In the genomic region with DNA sequence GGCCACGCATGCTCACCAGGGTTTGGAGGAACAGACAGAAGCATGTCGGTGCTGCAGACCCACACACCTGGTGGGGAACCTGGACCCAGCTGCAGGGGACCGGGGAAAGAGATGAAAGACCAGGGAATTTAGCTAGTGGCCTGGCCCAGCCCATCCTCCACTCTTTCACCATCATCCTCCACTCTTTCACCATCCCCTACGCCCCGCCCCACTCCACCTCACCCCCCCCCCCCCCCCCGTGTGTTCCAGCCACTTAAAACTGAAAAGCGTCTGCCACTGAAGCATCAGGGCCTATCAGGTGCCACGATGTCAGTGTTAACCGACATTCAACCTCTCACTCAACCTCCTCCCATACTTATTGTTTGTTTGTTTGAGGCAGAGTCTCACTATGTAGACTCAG, we compare ENCODE assay signal across 29 mouse cellular contexts. TPM values are rescaled to one million over a fixed set of nuclear protein-coding genes. Genes with fewer than 3 reads are reported as not detected.
DNase-seq lines count a peak whose midpoint lies in the region; ATAC-seq and TF ChIP-seq lines count a peak whose summit lies in the region.
"Had no signal": no experiment of that assay in that cellular context is flagged by ENCODE, and none has a peak within 500 bp of the region (broad histone marks: within the 10 kb centered on the region; RNA-seq: fewer than 3 reads in every experiment).

No protein-coding gene starts in this region.

- no peak overlapping the region for H3K27ac ChIP-seq in neural tube, embryonic 11.5 days (ENCODE audit: low read depth, low read length)
- no peak overlapping the region for H3K27ac ChIP-seq in neural tube, embryonic 15.5 days (replicated peaks)
- H3K27ac ChIP-seq in ES-Bruce4 (ENCODE audit: insufficient read depth, low read length) = no peak overlapping the region
- H3K27ac ChIP-seq in bone marrow, adult 2 months (ENCODE audit: control insufficient read depth, insufficient read depth, low read depth, low read length, poor library complexity) = peak overlapping the region; percentile 68
- no peak overlapping the region for H3K27ac ChIP-seq in midbrain, embryonic 16.5 days (ENCODE audit: low read length)
- H3K27ac ChIP-seq: embryonic facial prominence, embryonic 10.5 days; embryonic facial prominence, embryonic 13.5 days; forebrain, embryonic 12.5 days; forebrain, embryonic 15.5 days; heart, adult 2 months; heart, embryonic 10.5 days; heart, embryonic 13.5 days; hindbrain, embryonic 14.5 days; hindbrain, postnatal 0 days had no signal

- no peak overlapping the region for H3K9ac ChIP-seq in neural tube, embryonic 11.5 days (ENCODE audit: low read length)
- H3K9ac ChIP-seq in neural tube, embryonic 15.5 days (replicated peaks) = no peak overlapping the region
- H3K9ac ChIP-seq in ES-Bruce4 (ENCODE audit: low read depth, poor library complexity, severe bottlenecking) = peak overlapping the region; percentile 5; the same call in 1 of the 2 replicates
- H3K9ac ChIP-seq in midbrain, embryonic 16.5 days (ENCODE audit: low read depth, low read length) = no peak overlapping the region
- H3K9ac ChIP-seq: embryonic facial prominence, embryonic 13.5 days; forebrain, embryonic 12.5 days; forebrain, embryonic 15.5 days; heart, embryonic 13.5 days; hindbrain, embryonic 14.5 days had no signal

- 78% methylated on average over 8 of the region's 9 CpGs for WGBS in neural tube, embryonic 11.5 days
- 87% methylated on average over 7 of the region's 9 CpGs for WGBS in neural tube, embryonic 15.5 days
- 54% methylated on average over 9 of the region's 9 CpGs for WGBS in bone marrow, adult 2 months
- 86% methylated on average over 8 of the region's 9 CpGs for WGBS in midbrain, embryonic 16.5 days

- no peak overlapping the region for H3K4me2 ChIP-seq in neural tube, embryonic 11.5 days (ENCODE audit: low read depth)
- H3K4me2 ChIP-seq in neural tube, embryonic 15.5 days = no peak overlapping the region
- no peak overlapping the region for H3K4me2 ChIP-seq in midbrain, embryonic 16.5 days (ENCODE audit: low read length)
- H3K4me2 ChIP-seq: embryonic facial prominence, embryonic 13.5 days; forebrain, embryonic 12.5 days; forebrain, embryonic 15.5 days; heart, embryonic 13.5 days; hindbrain, embryonic 14.5 days had no signal

- no peak for TF ChIP-seq CTCF in ES-Bruce4 (IDR thresholded peaks at IDR 0.05; ENCODE audit: low read depth, low read length)
- no peak for TF ChIP-seq CTCF in bone marrow, adult 2 months (IDR thresholded peaks at IDR 0.05; ENCODE audit: control insufficient read depth, insufficient read depth, low read length)

- TF ChIP-seq POLR2A in ES-Bruce4 (IDR thresholded peaks at IDR 0.05; ENCODE audit: insufficient read depth, low read length) = no peak
- TF ChIP-seq POLR2A in bone marrow, adult 2 months (IDR thresholded peaks at IDR 0.05; ENCODE audit: borderline replicate concordance, control insufficient read depth, low read depth, low read length) = no peak

- no peaks in the 10 kb centered on the region for H3K36me3 ChIP-seq in neural tube, embryonic 11.5 days (ENCODE audit: control insufficient read depth, insufficient read depth, low read length)
- H3K36me3 ChIP-seq in neural tube, embryonic 15.5 days = 0 out of 2 replicates have a peak, but pooled peaks cover 18% of the 10 kb centered on the region
- peaks cover 3% of the 10 kb centered on the region; the same call in 1 of the 2 replicates for H3K36me3 ChIP-seq in ES-Bruce4 (ENCODE audit: control insufficient read depth, insufficient read depth, low read length, poor library complexity, severe bottlenecking)
- H3K36me3 ChIP-seq in midbrain, embryonic 16.5 days (ENCODE audit: control insufficient read depth, insufficient read depth, low read length) = 0 out of 2 replicates have a peak, but pooled peaks cover 4% of the 10 kb centered on the region

- no peaks in the 10 kb centered on the region for H3K9me3 ChIP-seq in neural tube, embryonic 11.5 days (ENCODE audit: control insufficient read depth, low read length)
- no peaks in the 10 kb centered on the region for H3K9me3 ChIP-seq in neural tube, embryonic 15.5 days (replicated peaks)
- no peaks in the 10 kb centered on the region for H3K9me3 ChIP-seq in ES-Bruce4 (replicated peaks; ENCODE audit: control insufficient read depth, insufficient read depth, low read length, poor library complexity, severe bottlenecking)
- H3K9me3 ChIP-seq in midbrain, embryonic 16.5 days (replicated peaks; ENCODE audit: control insufficient read depth, low read length, poor library complexity, severe bottlenecking) = no peaks in the 10 kb centered on the region
- H3K9me3 ChIP-seq: embryonic facial prominence, embryonic 10.5 days; embryonic facial prominence, embryonic 13.5 days; forebrain, embryonic 12.5 days; forebrain, embryonic 15.5 days; heart, embryonic 10.5 days; heart, embryonic 13.5 days had no signal

- no peak for ATAC-seq in neural tube, embryonic 11.5 days (ENCODE audit: insufficient read depth, low FRiP score, low TSS enrichment)
- no peak for ATAC-seq in neural tube, embryonic 15.5 days (ENCODE audit: low FRiP score)
- peak; percentile 66 for ATAC-seq in megakaryocyte progenitor cell, adult 5-6 weeks (replicated peaks; ENCODE audit: poor library complexity)
- no peak for ATAC-seq in midbrain, embryonic 16.5 days
- ATAC-seq: activated CD4-positive, CD25-positive, alpha-beta regulatory T cell, adult 4 months; CD4-positive, CD25-positive, alpha-beta regulatory T cell, adult 4 months; forebrain, embryonic 15.5 days; hindbrain, postnatal 0 days; inflammation-experienced regulatory T-cells, adult 6 months had no signal

- H3K4me3 ChIP-seq in neural tube, embryonic 11.5 days (ENCODE audit: low read depth, low read length) = no peak overlapping the region
- no peak overlapping the region for H3K4me3 ChIP-seq in neural tube, embryonic 15.5 days (replicated peaks)
- H3K4me3 ChIP-seq in ES-Bruce4 (ENCODE audit: low read depth, low read length) = peak overlapping the region; percentile 25
- H3K4me3 ChIP-seq in bone marrow, adult 2 months (replicated peaks; ENCODE audit: control insufficient read depth, low read depth, low read length) = peak overlapping the region; percentile 15
- no peak overlapping the region for H3K4me3 ChIP-seq in midbrain, embryonic 16.5 days (ENCODE audit: low read depth, low read length)
- H3K4me3 ChIP-seq: embryonic facial prominence, embryonic 10.5 days; embryonic facial prominence, embryonic 13.5 days; erythroblast, embryonic 14.5 days; forebrain, embryonic 12.5 days; forebrain, embryonic 15.5 days; heart, adult 2 months; heart, embryonic 10.5 days; heart, embryonic 13.5 days had no signal

- no peaks in the 10 kb centered on the region for H3K4me1 ChIP-seq in neural tube, embryonic 11.5 days (ENCODE audit: control insufficient read depth, insufficient read depth, low read length)
- H3K4me1 ChIP-seq in neural tube, embryonic 15.5 days = no peaks in the 10 kb centered on the region
- no peaks in the 10 kb centered on the region for H3K4me1 ChIP-seq in ES-Bruce4 (ENCODE audit: control insufficient read depth, insufficient read depth, low read length)
- 0 out of 2 replicates have a peak, but pooled peaks cover 2% of the 10 kb centered on the region for H3K4me1 ChIP-seq in bone marrow, adult 2 months (ENCODE audit: control insufficient read depth, insufficient read depth, low read length)
- H3K4me1 ChIP-seq in midbrain, embryonic 16.5 days (ENCODE audit: control insufficient read depth, insufficient read depth, low read length) = no peaks in the 10 kb centered on the region
- H3K4me1 ChIP-seq: embryonic facial prominence, embryonic 13.5 days; forebrain, embryonic 12.5 days; forebrain, embryonic 15.5 days had no signal

- no peak for TF ChIP-seq EP300 in ES-Bruce4 (IDR thresholded peaks at IDR 0.05; ENCODE audit: insufficient read depth, low read depth, low read length)

- DNase-seq in neural tube, embryonic 11.5 days (ENCODE audit: low spot score) = peak; percentile 0
- no peak for DNase-seq in right cerebral cortex, adult 18-20 months
- DNase-seq: adrenal gland, postnatal 10 days; adrenal gland, postnatal 36 days; cerebellum, adult 8-10 months; cerebellum, postnatal 10 days; cerebellum, postnatal 36 days; embryo, embryonic 11 days; gastrocnemius, postnatal 25 days; heart, adult 2 months; heart, postnatal 14 days; heart, postnatal 4 days had no signal

- H3K27me3 ChIP-seq in neural tube, embryonic 11.5 days (ENCODE audit: control insufficient read depth, insufficient read depth, low read length) = no peaks in the 10 kb centered on the region
- H3K27me3 ChIP-seq in neural tube, embryonic 15.5 days (replicated peaks) = no peaks in the 10 kb centered on the region
- H3K27me3 ChIP-seq in ES-Bruce4 (ENCODE audit: control insufficient read depth, insufficient read depth, low read length, poor library complexity, severe bottlenecking) = no peaks in the 10 kb centered on the region
- no peaks in the 10 kb centered on the region for H3K27me3 ChIP-seq in midbrain, embryonic 16.5 days (ENCODE audit: control insufficient read depth, insufficient read depth, low read depth, low read length)
- H3K27me3 ChIP-seq: embryonic facial prominence, embryonic 13.5 days; forebrain, embryonic 12.5 days; forebrain, embryonic 15.5 days; heart, embryonic 13.5 days had no signal

RNA-seq across cellular contexts. Expression of a gene that starts 7.0 kb away (rescaled TPM):
- 6.4 and 7.5 TPM in 2 replicates for polyA plus RNA-seq in neural tube, embryonic 11.5 days (2014; fragmentation: Nextera tagmentation; extraction: Ambion mirVana)
- 7.3 and 7.5 TPM in 2 replicates for polyA plus RNA-seq in neural tube, embryonic 15.5 days (2015; fragmentation: Nextera tagmentation; extraction: Ambion mirVana)
- polyA plus RNA-seq in ES-Bruce4 (2011; ENCODE audit: insufficient read depth, insufficient read length, low read depth, missing spikeins) = 14.8 and 16.7 TPM in 2 replicates
- 4.6 and 10.9 TPM in 2 replicates for polyA plus RNA-seq in bone marrow, adult 2 months (2011; ENCODE audit: insufficient read depth, insufficient read length, low replicate concordance, missing spikeins)
- 2.6 and 3.0 TPM in 2 replicates for total RNA-seq in megakaryocyte progenitor cell, adult 5-6 weeks (2015)
- total RNA-seq in megakaryocyte progenitor cell, adult 5-6 weeks (2017) = 3.0 and 6.0 TPM in 2 replicates
- polyA plus RNA-seq in midbrain, embryonic 16.5 days (2015; fragmentation: Nextera tagmentation; extraction: Ambion mirVana) = 6.3 and 7.3 TPM in 2 replicates

RNA-seq across cellular contexts. Expression of a gene that starts 24.5 kb away (rescaled TPM):
- 18.2 and 19.1 TPM in 2 replicates for polyA plus RNA-seq in neural tube, embryonic 11.5 days (2014; fragmentation: Nextera tagmentation; extraction: Ambion mirVana)
- 23.1 and 24.4 TPM in 2 replicates for polyA plus RNA-seq in neural tube, embryonic 15.5 days (2015; fragmentation: Nextera tagmentation; extraction: Ambion mirVana)
- polyA plus RNA-seq in ES-Bruce4 (2011; ENCODE audit: insufficient read depth, insufficient read length, low read depth, missing spikeins) = 7.1 and 8.6 TPM in 2 replicates
- 16.1 and 29.4 TPM in 2 replicates for polyA plus RNA-seq in bone marrow, adult 2 months (2011; ENCODE audit: insufficient read depth, insufficient read length, low replicate concordance, missing spikeins)
- 5.8 and 6.5 TPM in 2 replicates for total RNA-seq in megakaryocyte progenitor cell, adult 5-6 weeks (2015)
- 4.3 and 6.9 TPM in 2 replicates for total RNA-seq in megakaryocyte progenitor cell, adult 5-6 weeks (2017)
- 25.9 and 26.8 TPM in 2 replicates for polyA plus RNA-seq in midbrain, embryonic 16.5 days (2015; fragmentation: Nextera tagmentation; extraction: Ambion mirVana)

RNA-seq across cellular contexts. Expression of a gene that starts 48.7 kb away (rescaled TPM):
- polyA plus RNA-seq in neural tube, embryonic 11.5 days (2014; fragmentation: Nextera tagmentation; extraction: Ambion mirVana) = 201 and 217 TPM in 2 replicates
- polyA plus RNA-seq in neural tube, embryonic 15.5 days (2015; fragmentation: Nextera tagmentation; extraction: Ambion mirVana) = 79.6 and 97.3 TPM in 2 replicates
- polyA plus RNA-seq in ES-Bruce4 (2011; ENCODE audit: insufficient read depth, insufficient read length, low read depth, missing spikeins) = 203 and 206 TPM in 2 replicates
- 37.8 and 56.3 TPM in 2 replicates for polyA plus RNA-seq in bone marrow, adult 2 months (2011; ENCODE audit: insufficient read depth, insufficient read length, low replicate concordance, missing spikeins)
- total RNA-seq in megakaryocyte progenitor cell, adult 5-6 weeks (2015) = 123 and 140 TPM in 2 replicates
- total RNA-seq in megakaryocyte progenitor cell, adult 5-6 weeks (2017) = 162 and 197 TPM in 2 replicates
- polyA plus RNA-seq in midbrain, embryonic 16.5 days (2015; fragmentation: Nextera tagmentation; extraction: Ambion mirVana) = 92.3 and 96.1 TPM in 2 replicates

RNA-seq across cellular contexts. Expression of a gene that starts 48.9 kb away (rescaled TPM):
- 71.0 and 73.5 TPM in 2 replicates for polyA plus RNA-seq in neural tube, embryonic 11.5 days (2014; fragmentation: Nextera tagmentation; extraction: Ambion mirVana)
- 74.1 and 78.9 TPM in 2 replicates for polyA plus RNA-seq in neural tube, embryonic 15.5 days (2015; fragmentation: Nextera tagmentation; extraction: Ambion mirVana)
- polyA plus RNA-seq in ES-Bruce4 (2011; ENCODE audit: insufficient read depth, insufficient read length, low read depth, missing spikeins) = 48.2 and 50.7 TPM in 2 replicates
- 27.6 and 59.9 TPM in 2 replicates for polyA plus RNA-seq in bone marrow, adult 2 months (2011; ENCODE audit: insufficient read depth, insufficient read length, low replicate concordance, missing spikeins)
- 10.7 and 11.2 TPM in 2 replicates for total RNA-seq in megakaryocyte progenitor cell, adult 5-6 weeks (2015)
- 27.7 and 30.7 TPM in 2 replicates for total RNA-seq in megakaryocyte progenitor cell, adult 5-6 weeks (2017)
- polyA plus RNA-seq in midbrain, embryonic 16.5 days (2015; fragmentation: Nextera tagmentation; extraction: Ambion mirVana) = 72.1 and 77.4 TPM in 2 replicates

Comparison
In these comparisons a context has a peak if more than half of its experiments do, and no peak if none do; other contexts are left out.
1. H3K4me3 ChIP-seq: peak in ES-Bruce4 (single experiment) and bone marrow, adult 2 months (single experiment); none in neural tube, embryonic 11.5 days (single experiment), neural tube, embryonic 15.5 days (single experiment) and midbrain, embryonic 16.5 days (single experiment).